Comparison of ENCODE assay signal across 11 mouse cellular contexts in genomic region chr3:92244833-92245232, GRCm38 (mm10). TPM values are rescaled to one million over a fixed set of nuclear protein-coding genes. Genes with fewer than 3 reads are reported as not detected.
"Had no signal": no experiment of that assay in that cellular context is flagged by ENCODE, and none has a peak within 500 bp of the region (broad histone marks: within the 10 kb centered on the region; RNA-seq: fewer than 3 reads in every experiment).

No protein-coding gene starts in this region.

RNA-seq across cellular contexts. Expression of gene Sprr2a2, which starts 29.1 kb away (rescaled TPM):
- polyA plus RNA-seq: macrophage; midbrain, embryonic 11.5 days; midbrain, embryonic 13.5 days; midbrain, embryonic 15.5 days had no signal

RNA-seq across cellular contexts. Expression of gene Sprr2a1, which starts 29.2 kb away (rescaled TPM):
- polyA plus RNA-seq: liver, embryonic 15.5 days; liver, postnatal 0 days; macrophage; midbrain, embryonic 11.5 days; midbrain, embryonic 13.5 days; midbrain, embryonic 15.5 days; myocyte; neural tube, embryonic 11.5 days; spleen, adult 2 months; testis, adult 2 months had no signal

RNA-seq across cellular contexts. Expression of gene Sprr2a3, which starts 40.4 kb away (rescaled TPM):
- polyA plus RNA-seq: liver, embryonic 15.5 days; liver, postnatal 0 days; lung, postnatal 0 days; macrophage; midbrain, embryonic 11.5 days; midbrain, embryonic 13.5 days; midbrain, embryonic 15.5 days; neural tube, embryonic 11.5 days; spleen, adult 2 months had no signal
